Comparison of ENCODE assay signal across 18 mouse cellular contexts in the genomic region with DNA sequence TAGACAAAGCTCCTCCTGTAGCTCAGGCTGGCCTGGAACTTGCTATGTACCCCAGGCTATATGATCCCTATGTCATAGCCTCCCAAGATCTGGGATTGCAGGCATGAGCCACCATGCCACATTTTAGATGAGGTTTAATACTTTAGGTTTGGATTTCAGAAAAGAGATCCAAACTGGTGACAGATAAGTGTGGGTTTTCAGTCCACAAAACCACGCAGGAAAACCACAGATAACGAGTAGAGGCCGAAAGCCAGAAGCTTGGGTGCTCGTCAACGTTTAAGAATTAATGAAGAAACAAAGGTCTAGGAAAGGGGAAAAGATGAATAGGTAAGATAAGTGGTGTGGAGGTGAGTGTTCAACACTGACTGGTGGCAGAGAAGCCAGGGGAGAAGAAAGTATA.
"Had no signal": no experiment of that assay in that cellular context is flagged by ENCODE, and none has a peak within 500 bp of the region (broad histone marks: within the 10 kb centered on the region; RNA-seq: fewer than 3 reads in every experiment).

No protein-coding gene starts in this region.

- ATAC-seq: hindbrain, embryonic 16.5 days; inflammation-experienced regulatory T-cells, adult 6 months; intestine, embryonic 15.5 days; intestine, postnatal 0 days; liver, embryonic 12.5 days had no signal

- DNase-seq: gastrocnemius, adult 2 months; gastrocnemius, postnatal 10 days; gastrocnemius, postnatal 25 days; heart, adult 18-20 months; heart, postnatal 10 days; heart, postnatal 4 days; kidney, adult 18-20 months; kidney, adult 9 months; kidney, postnatal 14 days; kidney, postnatal 4 days; layer of hippocampus, adult 9-11 months; layer of hippocampus, postnatal 36 days; left cerebral cortex, postnatal 4 days had no signal
